Mouse (Mus musculus) G1E (cell line): ENCODE data around the gene Cdc27.

Experiments used
- CTCF ChIP-seq: IDR thresholded peaks from 2 replicates; pipeline ENCODE4 v1.5.1; 2012; ENCODE audit warnings: low read depth, low read length, inconsistent platforms, mixed read lengths
- GATA1 ChIP-seq: IDR thresholded peaks from 2 replicates; pipeline ENCODE4 v1.6.1; 2012; ENCODE audit warnings: borderline replicate concordance, low read length, inconsistent platforms, mixed read lengths
- GATA2 ChIP-seq: IDR thresholded peaks from 2 replicates; pipeline ENCODE4 v1.6.1; 2012; ENCODE audit warnings: low read depth, low read length, inconsistent platforms, borderline replicate concordance

DNA sequence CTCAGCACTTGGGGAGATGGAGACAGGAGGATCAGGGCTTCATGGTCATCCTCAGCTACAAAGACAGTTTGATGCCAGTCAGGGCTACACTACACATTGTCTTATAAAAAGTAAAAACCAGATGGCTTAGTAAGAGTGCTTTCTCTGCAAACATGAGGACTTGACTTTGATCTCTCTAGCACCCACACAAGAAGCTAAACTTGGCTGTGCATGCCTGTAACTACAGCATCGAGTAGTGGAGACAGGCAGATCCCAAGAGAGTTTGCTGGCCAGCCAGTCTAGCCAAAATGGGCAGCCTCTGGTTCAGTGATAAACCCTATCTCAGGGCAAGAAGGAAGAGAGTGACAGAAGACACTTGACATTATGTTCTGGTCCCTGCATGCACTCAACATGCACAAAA, 13.1 kb upstream of the Cdc27 start:
- TF ChIP-seq CTCF (no peak), GATA1 (no peak), GATA2 (no peak)
